Mouse (Mus musculus) olfactory bulb, adult 2 months (tissue): ENCODE measurements around the gene Rin2. TPM values are rescaled to one million over a fixed set of nuclear protein-coding genes. Genes with fewer than 3 reads are reported as not detected.

Experiments used
- H3K27ac ChIP-seq: fragments of 200-500 bp; 2 replicates; pipeline ENCODE4 v1.5.1; 2012; ENCODE audit warnings: low read depth, low read length; ENCODE audit not compliant: insufficient read depth
- H3K4me1 ChIP-seq: fragments of 200-500 bp; 2 replicates; pipeline ENCODE4 v1.6.1; 2012; ENCODE audit warnings: low read length; ENCODE audit not compliant: control insufficient read depth, insufficient read depth
- H3K4me3 ChIP-seq: fragments of 200-500 bp; 2 replicates; pipeline ENCODE4 v1.5.1; 2012; ENCODE audit warnings: mild to moderate bottlenecking, low read depth, low read length, moderate library complexity; ENCODE audit not compliant: insufficient read depth
- CTCF ChIP-seq: fragments of 200-500 bp; IDR thresholded peaks from 2 replicates; pipeline ENCODE4 v1.5.1; 2012; ENCODE audit warnings: low read depth, mild to moderate bottlenecking, low read length, moderate library complexity; ENCODE audit not compliant: insufficient read depth
- POLR2A ChIP-seq: fragments of 200-500 bp; IDR thresholded peaks from 2 replicates; pipeline ENCODE4 v1.6.1; 2012; ENCODE audit warnings: mild to moderate bottlenecking, low read depth, low read length, moderate library complexity; ENCODE audit not compliant: insufficient read depth
- WGBS: fragments of 180-500 bp; shearing (Covaris S2); methylation state at CpG from one replicate; pipeline ENCODE4 v1.1.7; 2018; 5-methylcytosine and 5-hydroxymethylcytosine counted together
- polyA plus RNA-seq: library from polyadenylated mRNA; stranded (reverse); fragments of >200 nt; gene quantifications from 2 replicates; pipeline ENCODE4 v1.2.4, GENCODE M21; 2012; ENCODE audit warnings: low replicate concordance; ENCODE audit not compliant: missing spikeins, insufficient read depth, insufficient read length

The Rin2 gene
- polyA plus RNA-seq, 1 experiment: not detected

DNA sequence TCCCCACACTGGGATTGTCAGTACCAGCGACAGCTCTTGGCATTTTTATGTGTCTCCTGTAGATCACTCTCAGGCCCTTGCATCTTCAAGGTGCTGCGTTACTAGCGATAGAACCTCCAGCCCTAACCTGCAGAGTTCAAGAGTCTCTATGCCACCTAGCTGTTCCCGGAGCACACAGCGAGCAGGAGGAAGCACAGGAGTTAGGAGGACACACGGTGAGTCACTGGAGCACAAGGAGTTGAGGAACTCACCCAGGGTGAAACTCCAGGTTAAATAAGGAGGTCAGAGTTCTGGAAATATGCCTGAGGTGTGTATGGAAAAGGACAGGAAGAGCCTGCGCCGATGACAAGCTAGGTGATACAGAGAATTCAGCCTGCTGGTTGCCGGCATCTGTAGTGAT is 5.7 kb downstream of the Rin2 start:
- WGBS: 89% methylated on average over 9 of the region's 9 CpGs
- TF ChIP-seq POLR2A: no peak
- no peak for TF ChIP-seq CTCF
- Histone ChIP-seq H3K4me3 (no peak overlapping the region), H3K4me1 (peaks cover 5% of the 10 kb centered on the region), H3K27ac (no peak overlapping the region)

GRCm38 (mm10) chr2:145681626-145682025 is 6.6 kb downstream of the Rin2 start:
- no peak overlapping the region for H3K4me3 ChIP-seq
- peaks cover 3% of the 10 kb centered on the region; the same call in 1 of the 2 replicates for H3K4me1 ChIP-seq
- TF ChIP-seq POLR2A (no peak), CTCF (no peak)
- 89% methylated on average over 4 of the region's 4 CpGs for WGBS
- H3K27ac ChIP-seq: no peak overlapping the region

DNA sequence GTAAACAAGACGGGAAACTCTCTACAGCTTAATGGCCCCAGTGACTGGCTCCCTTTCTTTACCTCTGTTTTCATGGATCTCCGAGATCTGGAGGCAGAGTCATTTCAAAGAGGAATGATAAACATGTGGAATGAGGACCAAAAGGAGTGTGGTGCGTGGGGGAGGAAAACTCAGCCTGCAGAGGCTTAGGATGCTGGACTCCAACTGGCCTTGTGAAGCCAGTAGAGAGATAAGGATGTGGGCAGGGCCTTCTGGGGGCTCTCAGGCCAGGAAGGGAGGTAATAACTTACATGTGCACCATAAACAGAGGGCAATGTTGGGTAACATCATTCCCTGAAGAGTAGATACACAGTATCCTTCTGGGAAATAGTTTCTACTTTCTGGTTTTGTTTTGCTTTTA is 7.9 kb downstream of the Rin2 start:
- H3K27ac ChIP-seq: no peak overlapping the region
- 90% methylated on average over 3 of the region's 3 CpGs for WGBS
- TF ChIP-seq POLR2A (no peak), CTCF (no peak)
- peaks cover 3% of the 10 kb centered on the region; the same call in 1 of the 2 replicates for H3K4me1 ChIP-seq
- no peak overlapping the region for H3K4me3 ChIP-seq

- H3K27ac ChIP-seq: no peak overlapping the region
- no peak overlapping the region for H3K4me3 ChIP-seq
These were observed 8.5 kb downstream of the Rin2 start for GRCm38 (mm10) chr2:145683536-145683935.

DNA sequence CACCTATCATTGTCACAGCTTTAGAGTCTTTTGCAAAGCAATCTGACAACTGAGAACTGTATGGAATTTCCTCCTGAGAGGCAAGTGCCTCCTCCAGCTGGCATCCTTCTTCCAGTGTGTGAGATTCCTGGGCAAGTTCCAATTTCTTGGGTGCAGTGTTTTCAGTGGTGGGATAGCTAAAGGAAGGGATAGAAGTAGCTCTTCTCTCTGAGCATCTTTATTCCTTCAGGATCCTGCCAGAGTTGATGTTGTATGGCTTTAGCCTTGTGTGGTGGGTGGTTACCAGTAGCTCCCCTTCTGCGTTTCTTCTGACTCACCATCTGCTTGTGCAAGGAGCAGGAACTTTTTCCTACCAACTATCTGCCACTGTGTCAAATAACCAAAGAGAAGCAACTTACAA is 9.1 kb downstream of the Rin2 start:
- Histone ChIP-seq H3K4me1 (peaks cover 3% of the 10 kb centered on the region; the same call in 1 of the 2 replicates), H3K4me3 (no peak overlapping the region), H3K27ac (no peak overlapping the region)
- no peak for TF ChIP-seq CTCF
- TF ChIP-seq POLR2A: no peak
- 40% methylated on average over 1 of the region's 1 CpGs for WGBS

More at GRCm38 (mm10) chr2:145683536-145683935, 8.5 kb downstream of the Rin2 start:
- H3K4me1 ChIP-seq: peaks cover 3% of the 10 kb centered on the region; the same call in 1 of the 2 replicates
- WGBS: 65% methylated on average over 3 of the region's 3 CpGs
- TF ChIP-seq POLR2A: no peak
- TF ChIP-seq CTCF: no peak

DNA sequence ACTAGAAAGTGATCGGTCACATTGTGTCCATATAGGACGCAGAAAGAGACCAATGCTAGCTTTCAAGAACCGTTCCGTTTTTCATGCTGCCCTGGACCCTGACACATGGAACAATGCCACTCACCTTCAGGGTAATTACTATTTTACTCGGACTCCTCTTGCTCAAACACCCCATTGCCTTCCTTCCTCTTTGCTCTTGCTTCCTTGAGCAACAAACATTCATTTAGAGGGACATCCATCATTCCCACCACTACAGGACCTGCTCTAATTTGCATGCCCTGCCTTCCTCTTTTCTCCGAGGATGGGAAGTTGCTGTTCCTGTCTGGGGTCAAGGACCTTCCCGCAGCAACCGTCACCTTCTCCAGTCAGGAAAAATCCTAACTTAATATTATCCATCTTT is 9.9 kb downstream of the Rin2 start:
- TF ChIP-seq CTCF (no peak), POLR2A (no peak)
- Histone ChIP-seq H3K4me3 (no peak overlapping the region), H3K4me1 (peaks cover 3% of the 10 kb centered on the region; the same call in 1 of the 2 replicates), H3K27ac (no peak overlapping the region)
- 88% methylated on average over 8 of the region's 8 CpGs for WGBS

GRCm38 (mm10) chr2:145686017-145686416 is 11.0 kb downstream of the Rin2 start:
- WGBS: 90% methylated on average over 4 of the region's 4 CpGs
- H3K27ac ChIP-seq: no peak overlapping the region
- peaks cover 3% of the 10 kb centered on the region; the same call in 1 of the 2 replicates for H3K4me1 ChIP-seq
- TF ChIP-seq CTCF: no peak
- TF ChIP-seq POLR2A: no peak
- no peak overlapping the region for H3K4me3 ChIP-seq

- Histone ChIP-seq H3K4me1 (no peaks in the 10 kb centered on the region), H3K4me3 (no peak overlapping the region), H3K27ac (no peak overlapping the region)
- WGBS: 84% methylated on average over 10 of the region's 10 CpGs
- TF ChIP-seq CTCF (no peak), POLR2A (no peak)
These were observed 16.5 kb downstream of the Rin2 start for GRCm38 (mm10) chr2:145691367-145692009.

DNA sequence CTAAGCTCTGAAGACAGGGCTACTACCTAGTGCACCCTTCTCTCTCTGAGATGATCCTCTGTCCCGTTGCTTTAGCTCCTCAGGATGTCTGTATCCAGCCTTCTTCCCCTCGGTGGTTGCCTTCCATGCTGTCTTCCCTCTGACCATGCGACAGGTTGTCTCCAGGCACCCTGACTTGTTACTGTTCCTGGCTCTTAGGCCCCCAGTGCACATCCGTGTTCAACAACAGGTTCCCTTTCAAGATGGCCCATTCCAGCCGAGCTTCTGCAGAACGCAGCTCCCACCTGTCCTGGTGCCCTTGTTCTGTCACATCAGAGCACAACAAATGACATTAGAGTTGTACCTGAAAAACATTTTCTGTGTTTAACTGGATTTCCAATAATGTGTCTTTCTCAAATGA is 22.1 kb downstream of the Rin2 start:
- Histone ChIP-seq H3K27ac (no peak overlapping the region), H3K4me1 (no peaks in the 10 kb centered on the region), H3K4me3 (no peak overlapping the region)
- no peak for TF ChIP-seq POLR2A
- no peak for TF ChIP-seq CTCF
- 82% methylated on average over 6 of the region's 6 CpGs for WGBS
